Mouse (Mus musculus) frontal cortex, postnatal 14 days (tissue): ENCODE data around the gene 5830411N06Rik.

Source experiments
- DNase-seq, 2 experiments: peaks; one replicate each; pipeline ENCODE4 v3.0.0; 2022; ENCODE audit warnings: low spot score in 2 of 2

Gene 5830411N06Rik

DNA sequence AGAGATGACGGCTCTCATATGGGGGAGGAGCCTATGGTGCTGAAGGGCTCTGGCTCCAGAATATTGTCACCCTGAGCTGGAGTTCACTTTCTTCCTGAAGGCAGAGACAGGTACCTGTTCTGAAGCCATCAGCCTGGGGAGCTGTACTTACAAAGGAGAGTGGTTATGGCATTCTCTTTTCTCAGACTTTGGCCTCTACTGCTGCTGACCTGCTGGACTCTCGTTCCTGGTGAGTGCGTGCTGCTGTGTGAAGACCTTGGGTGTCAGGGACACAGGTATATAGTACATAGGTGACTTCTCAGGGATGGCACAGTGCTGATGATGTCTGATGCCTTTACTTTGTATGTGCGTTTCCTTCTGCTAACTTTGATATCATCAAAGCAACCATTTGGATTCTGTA is at the start of gene 5830411N06Rik:
TSS of gene 5830411N06Rik (plus strand) at position 69 of the 400 bp plus-strand sequence.
- DNase-seq = no peak

DNA sequence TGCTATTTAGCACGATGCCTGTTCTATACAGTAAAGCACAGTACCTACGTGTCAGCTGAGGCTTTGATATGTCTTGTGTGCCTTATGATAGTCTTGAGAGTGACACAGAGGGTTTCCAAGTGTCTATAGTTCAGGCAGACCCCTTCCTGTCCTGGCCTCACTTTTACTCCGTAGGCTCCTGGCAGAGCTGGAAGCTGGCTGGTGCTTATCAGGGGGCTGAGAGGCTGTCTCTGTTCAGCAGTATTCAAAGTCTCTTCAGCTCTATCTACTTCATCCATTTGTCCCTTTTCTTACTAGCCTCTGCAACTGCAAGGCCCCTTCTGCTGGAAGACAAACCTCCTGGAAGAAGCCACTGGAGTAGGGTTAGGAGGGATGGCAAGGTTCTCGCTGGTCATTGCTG is 46.0 kb upstream of the 5830411N06Rik start:
- no peak for DNase-seq

DNA sequence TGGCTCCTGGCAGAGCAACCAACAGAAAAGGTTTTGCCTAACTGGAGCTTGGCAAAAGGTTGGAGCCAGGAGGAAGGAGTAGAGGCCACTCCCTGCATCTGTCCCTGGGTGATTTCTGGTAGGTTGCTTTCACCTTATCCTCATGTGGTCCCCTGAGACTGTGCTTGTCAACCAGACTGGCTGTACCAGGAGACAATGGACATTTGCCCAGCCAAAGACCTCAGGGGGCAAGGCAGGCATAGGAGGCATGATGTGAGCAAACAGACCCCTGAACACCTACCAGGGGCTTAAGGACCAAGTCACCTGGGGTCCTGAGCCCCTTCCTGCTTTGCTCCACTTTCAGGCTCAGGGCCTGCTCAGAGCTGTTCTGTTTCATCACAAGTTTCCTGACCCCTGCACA is 41.2 kb upstream of the 5830411N06Rik start, which contains the start of gene Olfr524:
TSS of gene Olfr524 (minus strand) at position 101 of the 400 bp plus-strand sequence.
- DNase-seq = no peak

DNA sequence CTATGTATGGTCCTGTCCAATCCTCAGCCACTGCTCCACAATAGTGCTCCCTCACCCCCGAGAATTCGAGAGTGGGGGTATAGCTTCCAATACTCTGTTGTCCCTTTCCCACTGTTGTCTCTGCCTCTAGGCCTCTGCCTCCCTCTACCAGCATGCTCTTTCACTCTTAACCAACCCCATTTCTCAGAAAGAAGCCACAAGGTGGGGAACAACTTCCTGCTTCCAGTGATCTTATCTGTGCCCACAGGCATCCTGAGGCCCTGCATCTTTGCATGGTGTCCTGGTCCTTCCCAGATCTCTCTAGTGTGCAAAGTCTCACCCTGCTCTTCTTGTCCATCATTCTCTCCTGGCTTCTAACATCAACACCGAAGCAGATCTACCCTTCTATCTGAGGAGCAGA is 40.2 kb upstream of the 5830411N06Rik start:
- no peak for DNase-seq

DNA sequence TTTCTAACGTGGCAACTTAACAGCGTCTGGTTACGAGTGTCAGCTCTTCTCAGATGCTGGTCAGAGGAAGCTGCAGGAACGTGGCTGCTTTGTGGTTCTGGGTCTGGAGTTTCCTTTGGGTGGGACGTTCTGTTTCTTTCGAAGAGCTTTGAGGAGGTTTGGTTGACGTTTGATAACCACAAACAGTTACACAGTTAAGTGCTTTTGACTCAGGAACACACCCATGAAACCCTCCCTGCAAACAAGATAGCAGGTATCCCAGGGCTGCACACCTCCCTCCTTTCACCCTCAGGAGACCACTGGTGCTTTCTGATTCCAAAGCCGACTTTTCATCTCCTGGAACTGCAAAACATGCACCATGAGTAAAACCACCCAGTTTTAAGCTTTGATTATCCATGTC is 38.9 kb upstream of the 5830411N06Rik start:
- DNase-seq = no peak

DNA sequence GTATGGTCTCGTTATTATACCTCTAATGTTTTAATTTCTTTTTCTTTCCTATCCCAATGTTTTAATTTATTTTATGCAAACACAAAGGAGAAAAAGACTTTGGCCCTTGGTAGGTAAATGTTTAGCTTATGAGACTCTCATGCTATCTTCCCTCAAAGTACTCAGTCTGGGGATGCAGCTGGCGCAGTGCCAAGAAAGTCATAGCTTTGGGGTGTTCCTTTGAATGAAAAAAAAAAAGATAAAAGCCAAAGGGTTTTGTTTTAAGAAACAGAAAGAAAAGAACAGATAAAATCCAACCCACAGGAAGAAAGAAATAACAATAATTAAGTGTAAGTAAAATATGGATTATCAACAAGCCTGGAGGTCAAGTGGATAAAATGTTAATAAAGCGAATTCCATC is 38.4 kb upstream of the 5830411N06Rik start:
- no peak for DNase-seq

DNA sequence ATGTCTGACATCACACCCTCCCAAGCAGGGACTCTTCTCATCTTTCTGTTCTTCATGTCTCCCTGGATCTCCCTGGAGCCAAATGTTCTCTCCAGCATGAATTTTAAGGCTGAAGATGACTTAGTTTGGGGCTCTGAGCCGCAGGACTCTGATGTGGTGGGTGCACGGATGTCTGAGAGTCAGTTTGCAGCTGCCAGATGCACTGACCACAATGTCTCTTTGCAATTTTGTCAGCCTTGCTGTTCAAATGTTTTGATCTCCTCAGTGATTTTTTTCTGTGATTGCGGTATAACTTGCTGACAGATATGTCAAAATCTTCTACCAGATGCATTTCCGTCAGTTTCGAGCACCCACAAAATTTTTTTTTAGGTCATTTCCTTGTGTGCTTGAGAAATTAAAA is 33.2 kb upstream of the 5830411N06Rik start:
- no peak for DNase-seq

DNA sequence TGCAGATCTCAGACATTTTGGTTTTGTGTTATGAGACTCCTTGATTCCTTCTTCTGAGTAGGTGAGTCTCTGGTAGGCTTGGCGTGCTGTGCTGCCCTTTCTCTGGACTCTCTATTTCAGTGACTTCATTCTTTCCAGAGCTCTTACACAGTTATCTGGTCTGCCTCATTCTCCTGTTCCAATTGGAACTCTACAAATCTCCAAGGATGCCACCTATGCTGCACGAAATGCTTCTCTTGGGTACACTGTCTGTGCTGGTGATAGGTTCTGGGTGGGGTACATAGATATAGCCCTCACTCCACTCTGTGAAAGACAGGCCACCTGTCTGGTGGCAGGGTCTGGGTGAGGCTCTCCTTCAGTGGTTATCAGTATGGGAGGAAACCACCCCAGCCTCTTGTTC is 29.1 kb upstream of the 5830411N06Rik start, which contains the start of gene Cd163l1:
TSS of gene Cd163l1 (plus strand) at position 301 of the 400 bp plus-strand sequence.
- no peak for DNase-seq

DNA sequence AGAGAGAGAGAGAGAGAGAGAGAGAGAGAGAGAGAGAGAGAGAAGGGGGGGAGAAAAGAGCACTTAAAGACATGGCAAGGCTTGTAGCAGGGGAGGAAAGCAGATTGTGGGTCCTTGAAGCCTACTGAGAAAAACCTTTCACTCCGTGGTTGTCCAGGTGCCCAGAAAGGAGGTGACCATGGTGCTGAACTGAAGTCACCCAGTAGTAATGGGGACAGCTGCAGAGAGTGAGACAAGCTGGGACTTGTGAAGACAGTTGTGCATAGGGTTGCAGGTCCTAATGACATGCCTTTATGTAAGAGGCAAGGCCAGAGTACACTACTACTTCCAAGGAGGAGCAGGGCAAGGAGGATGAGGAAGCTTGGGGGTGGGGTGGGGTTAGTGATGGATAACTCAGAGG is 27.8 kb upstream of the 5830411N06Rik start:
- no peak for DNase-seq

DNA sequence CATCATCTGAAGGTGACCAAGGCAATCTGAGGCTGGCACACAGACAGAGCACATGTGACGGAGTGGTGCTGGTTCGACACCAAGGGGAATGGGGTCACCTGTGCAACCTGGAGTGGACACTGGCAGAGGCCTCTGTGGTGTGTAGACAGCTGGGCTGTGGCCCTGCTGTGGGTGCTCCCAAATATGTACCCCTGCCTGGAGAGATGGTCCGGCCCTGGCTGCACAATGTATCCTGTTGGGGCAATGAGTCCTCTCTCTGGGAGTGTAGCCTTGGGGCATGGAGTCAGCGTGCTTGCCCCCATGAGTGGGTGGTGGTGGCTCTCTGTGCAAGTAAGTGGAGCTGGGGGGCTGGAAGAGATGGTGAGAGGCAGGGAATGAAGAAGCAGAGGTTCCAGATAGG is 26.7 kb upstream of the 5830411N06Rik start:
- DNase-seq = no peak

DNA sequence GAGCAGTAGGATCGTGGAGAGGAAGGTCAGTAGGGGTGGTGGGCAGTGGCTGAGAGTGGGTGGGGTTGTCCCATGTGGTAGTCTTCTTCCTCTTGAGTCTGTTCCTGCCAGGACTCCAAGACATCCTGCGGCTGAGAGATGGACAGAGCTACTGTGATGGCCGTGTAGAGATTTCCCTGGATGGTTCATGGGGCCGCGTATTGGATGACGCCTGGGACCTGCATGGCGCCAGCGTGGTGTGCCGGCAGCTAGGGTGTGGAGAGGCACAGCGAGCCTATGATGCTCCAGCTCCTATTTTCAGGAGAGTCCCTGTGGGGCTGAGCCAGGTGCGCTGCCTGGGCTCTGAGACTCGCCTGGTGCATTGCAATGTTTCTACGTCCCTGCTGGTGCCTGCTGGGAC is 22.9 kb upstream of the 5830411N06Rik start:
- DNase-seq = no peak

DNA sequence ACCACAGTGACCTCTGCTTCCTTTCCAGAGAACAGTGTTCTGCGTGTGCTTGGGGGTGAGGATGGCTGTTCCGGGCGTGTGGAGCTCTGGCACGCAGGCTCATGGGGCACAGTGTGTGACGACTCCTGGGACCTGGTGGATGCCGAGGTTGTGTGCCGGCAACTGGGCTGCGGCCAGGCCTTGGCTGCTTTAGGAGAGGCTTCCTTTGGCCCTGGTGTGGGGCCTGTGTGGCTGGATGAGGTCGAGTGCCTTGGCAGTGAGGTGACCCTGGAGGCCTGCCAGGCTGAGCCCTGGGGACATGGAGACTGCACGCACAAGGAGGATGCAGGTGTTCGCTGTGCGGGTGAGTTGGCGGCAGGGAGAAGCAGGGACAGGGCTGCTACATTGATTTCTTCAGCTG is 18.6 kb upstream of the 5830411N06Rik start:
- DNase-seq = no peak

DNA sequence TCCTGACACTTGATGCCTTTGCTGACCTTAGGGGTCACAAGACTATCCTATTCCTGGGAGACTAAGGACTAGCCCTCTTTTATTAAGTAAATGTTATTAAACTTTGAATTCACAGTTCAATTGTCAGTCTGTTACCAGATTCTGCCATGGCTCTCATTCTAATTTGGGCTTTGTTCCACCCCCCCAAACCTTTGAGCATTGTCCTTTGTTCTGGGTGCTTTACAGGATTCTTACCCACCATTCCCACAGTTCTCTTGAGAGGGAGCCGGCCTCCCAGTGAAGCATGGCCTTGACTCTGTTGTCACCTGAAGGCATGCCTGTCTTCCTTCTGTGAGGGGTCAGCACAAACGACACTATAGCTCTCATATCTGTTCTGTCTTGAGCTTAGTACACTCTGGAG is 16.1 kb upstream of the 5830411N06Rik start:
- DNase-seq = no peak

DNA sequence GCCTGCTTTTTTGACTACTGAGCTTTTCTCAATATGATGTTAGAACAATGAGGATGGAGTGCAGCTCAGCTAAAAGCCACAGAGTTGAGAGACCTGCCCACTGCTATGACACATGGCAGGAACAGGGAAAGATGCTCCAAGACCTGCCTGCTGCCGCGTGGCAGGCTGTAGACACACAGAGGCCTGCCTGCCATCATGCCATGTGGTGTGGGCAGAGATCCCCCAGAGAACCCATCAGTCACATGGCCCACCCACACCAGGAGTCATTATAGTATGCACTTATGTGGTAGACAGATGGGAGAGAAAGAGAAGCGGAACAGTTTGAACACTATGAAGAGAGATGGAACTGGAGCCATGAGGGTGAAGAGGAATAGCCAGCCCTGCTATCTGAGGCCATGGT is 13.4 kb upstream of the 5830411N06Rik start:
- no peak for DNase-seq

DNA sequence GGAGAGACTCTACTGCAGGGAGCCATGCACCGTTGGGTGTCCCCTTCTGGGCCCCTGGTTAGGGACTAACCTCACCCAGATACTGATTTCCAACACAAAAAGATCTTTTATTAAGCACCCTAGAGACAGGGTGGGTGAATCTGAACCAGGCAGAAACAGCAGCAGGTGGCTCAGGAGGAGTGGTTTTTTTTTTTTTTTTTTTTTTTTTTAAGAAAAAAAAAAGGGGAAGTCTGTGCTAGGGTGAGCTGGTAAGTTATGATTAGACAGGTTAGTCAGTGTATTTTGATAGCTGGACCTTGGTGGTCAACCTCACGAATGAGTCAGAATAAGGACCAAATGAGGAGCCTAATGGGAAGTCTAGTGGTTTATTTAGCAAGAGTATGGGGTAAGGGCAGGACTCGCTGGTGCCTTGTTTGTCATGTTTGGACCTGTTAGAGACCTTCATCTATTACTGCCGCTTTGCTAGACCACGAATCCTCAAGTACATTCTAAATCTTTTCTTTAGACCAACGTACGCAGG is 6.8 kb downstream of the 5830411N06Rik start:
- no peak for DNase-seq

DNA sequence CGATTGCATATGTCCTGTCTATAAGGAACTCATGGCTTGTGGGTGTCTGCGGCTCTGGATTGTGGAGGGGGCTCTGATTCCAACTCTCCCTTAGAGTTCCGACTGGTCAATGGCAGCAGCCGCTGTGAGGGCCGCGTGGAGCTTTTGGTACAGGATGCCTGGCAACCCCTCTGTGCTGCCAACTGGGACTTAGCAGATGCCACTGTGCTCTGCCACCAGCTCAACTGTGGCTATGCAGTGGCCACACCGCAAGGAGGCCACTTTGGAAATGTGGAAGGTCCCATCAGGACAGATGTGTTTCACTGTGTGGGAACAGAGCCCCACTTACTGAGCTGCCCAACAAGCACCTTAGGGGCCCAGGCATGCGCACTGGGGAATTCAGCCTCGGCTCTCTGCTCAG is 48.7 kb downstream of the 5830411N06Rik start:
- no peak for DNase-seq

DNA sequence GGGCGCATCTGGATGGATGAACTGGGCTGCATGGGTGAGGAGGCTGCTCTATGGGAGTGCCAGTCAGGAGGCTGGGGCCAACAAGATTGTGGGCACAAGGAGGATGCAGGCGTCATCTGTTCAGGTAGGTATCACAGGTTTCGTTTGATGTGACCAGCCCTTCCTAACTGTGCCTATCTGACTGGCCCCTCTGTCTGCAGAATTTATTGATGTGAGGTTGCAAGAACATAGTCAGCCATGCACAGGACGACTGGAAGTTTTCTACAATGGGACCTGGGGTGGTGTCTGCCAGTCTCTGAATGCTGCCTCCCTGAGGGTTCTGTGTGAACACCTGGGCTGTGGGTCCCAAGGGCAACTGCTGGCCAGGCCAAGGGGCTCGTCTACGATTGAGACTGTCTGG is 49.8 kb downstream of the 5830411N06Rik start:
- DNase-seq = no peak

DNA sequence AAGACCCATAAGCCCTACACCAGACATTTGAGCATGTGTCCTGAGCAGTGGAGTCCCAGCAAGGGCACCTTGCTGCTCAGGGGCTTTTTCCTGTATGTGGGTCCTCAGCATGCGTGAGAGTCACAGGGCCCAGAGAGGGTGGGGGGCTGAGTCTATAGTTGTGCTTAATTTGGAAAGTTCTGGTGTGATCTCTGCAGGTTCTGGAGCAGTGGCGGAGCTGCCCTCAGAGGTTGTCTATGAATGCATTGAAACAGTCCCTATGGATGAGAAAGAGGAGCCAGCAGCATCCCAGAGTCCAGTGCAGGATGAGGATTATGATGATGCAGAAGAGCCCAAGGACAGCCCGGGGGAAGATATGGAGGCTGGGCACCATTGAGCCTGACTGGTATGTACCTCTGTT is 52.3 kb downstream of the 5830411N06Rik start:
- no peak for DNase-seq

DNA sequence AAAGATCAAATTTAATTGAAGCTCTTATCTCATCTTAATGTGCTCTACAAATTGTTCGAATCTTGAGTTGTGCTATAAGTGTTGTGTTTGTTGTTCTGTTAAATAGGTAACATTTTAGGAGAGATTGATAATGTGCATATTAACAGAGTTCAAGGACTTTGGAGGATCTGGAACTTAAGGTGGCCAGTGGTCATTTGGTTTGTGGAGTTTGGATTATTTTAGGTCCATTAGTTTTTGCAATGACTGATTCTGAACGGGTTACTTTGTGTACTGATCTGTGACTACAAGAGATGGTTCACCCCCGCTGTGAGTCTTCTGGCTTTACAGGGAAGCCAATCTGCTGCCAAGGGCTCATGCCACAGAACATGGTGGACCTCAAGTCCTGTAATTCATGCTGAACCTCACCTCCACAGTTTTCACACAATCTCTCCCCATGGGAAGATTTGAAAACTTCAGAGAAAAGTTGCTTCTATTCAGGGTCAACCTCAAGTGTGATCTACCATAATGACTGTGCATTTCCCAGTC is 72.8 kb downstream of the 5830411N06Rik start:
- no peak for DNase-seq

DNA sequence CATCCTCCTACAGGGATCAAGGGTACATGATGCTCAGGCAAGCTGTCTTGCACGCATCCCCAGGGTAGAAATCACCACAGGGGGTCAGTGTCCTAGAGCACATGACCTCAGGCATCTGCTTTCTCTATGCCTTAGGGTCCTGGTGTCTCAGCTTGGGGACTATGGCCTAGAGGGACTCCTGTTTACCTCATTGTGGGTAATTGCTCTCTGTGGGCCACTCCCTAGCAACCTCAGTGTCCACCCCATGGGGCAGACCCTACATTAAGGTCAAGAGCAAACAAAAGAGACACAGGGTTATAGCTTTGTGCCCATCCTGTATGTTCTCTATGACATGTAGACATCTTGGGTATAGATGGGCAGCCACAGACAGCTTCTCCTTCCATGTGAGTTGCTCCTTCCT is 73.5 kb downstream of the 5830411N06Rik start, which contains the start of gene Olfr525:
TSS of gene Olfr525 (plus strand) at position 301 of the 400 bp plus-strand sequence.
- no peak for DNase-seq

DNA sequence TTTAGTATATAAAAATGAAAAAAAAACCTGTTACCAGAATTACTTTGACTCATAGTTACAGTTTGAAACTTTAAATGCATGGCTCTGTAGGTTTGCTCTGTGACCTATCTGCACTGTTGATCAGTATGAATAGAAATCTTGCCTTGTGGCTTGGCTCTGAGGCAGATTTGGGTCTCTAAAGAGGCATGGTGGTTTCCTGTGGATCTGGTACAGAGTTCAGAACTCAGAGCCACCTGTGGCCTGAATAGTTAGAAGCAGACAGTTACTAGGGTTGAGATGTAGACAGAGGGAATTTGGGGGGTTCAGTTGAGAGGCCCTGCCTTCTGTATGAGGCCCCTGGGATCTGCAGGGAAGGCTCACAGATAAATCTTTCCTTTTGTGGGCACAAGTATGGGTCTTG is 74.1 kb downstream of the 5830411N06Rik start:
- no peak for DNase-seq

DNA sequence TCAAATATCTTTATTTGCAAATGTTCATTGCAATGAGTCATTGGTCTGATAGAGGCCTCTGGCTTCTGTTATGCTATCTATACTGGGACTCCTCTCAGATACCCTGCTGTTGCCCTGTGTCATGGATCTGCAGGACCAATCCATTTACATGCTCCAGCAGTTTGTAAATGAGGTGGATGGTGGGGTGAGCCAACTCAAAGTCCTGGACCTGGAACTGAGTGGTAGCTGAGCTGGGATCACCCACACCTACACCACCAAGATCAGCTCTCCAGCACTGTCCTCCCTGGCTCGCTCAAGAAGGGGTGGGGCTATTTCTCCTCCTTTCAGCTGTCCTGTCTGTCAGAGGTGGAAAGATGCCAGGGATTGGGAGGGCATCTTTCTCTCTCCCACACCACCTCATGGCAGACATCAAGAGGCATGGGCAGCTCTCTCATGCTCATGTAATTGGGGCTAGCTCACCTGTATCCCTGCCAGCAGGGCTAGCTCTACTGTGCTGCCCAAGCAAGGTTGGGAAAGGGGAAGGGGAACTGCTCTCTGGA is 82.8 kb downstream of the 5830411N06Rik start:
- no peak for DNase-seq

DNA sequence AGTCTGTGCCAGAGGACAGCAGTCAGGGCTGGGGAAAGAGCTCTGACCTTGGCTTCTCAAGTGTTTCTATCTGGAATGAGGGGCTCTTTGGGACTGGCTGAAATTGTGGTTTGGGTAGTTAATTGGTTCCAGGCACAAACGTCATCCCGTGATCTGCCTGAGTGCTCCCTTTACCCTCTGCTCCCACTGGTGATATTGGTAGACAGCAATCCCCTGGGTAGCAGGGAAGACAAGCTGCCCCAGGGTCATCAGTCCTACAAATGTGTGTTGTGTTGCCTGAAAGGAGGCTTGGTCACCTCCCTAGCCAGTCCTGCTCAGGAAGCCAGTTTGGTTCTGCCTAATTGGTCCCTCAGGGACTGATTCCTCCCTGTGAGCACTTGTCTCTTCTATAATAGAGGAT is 86.6 kb downstream of the 5830411N06Rik start, which contains the start of gene Olfr527:
TSS of gene Olfr527 (plus strand) at position 301 of the 400 bp plus-strand sequence.
- DNase-seq = no peak
